Mouse (Mus musculus) frontal cortex, postnatal 10 days (tissue): ENCODE measurements around the gene Apba3.

Experiments
- DNase-seq, 2 experiments: peaks; one replicate each; pipeline ENCODE4 v3.0.0; 2022; ENCODE audit warnings: low spot score in 2 of 2, mixed read lengths in 1 of 2

The Apba3 gene

DNA sequence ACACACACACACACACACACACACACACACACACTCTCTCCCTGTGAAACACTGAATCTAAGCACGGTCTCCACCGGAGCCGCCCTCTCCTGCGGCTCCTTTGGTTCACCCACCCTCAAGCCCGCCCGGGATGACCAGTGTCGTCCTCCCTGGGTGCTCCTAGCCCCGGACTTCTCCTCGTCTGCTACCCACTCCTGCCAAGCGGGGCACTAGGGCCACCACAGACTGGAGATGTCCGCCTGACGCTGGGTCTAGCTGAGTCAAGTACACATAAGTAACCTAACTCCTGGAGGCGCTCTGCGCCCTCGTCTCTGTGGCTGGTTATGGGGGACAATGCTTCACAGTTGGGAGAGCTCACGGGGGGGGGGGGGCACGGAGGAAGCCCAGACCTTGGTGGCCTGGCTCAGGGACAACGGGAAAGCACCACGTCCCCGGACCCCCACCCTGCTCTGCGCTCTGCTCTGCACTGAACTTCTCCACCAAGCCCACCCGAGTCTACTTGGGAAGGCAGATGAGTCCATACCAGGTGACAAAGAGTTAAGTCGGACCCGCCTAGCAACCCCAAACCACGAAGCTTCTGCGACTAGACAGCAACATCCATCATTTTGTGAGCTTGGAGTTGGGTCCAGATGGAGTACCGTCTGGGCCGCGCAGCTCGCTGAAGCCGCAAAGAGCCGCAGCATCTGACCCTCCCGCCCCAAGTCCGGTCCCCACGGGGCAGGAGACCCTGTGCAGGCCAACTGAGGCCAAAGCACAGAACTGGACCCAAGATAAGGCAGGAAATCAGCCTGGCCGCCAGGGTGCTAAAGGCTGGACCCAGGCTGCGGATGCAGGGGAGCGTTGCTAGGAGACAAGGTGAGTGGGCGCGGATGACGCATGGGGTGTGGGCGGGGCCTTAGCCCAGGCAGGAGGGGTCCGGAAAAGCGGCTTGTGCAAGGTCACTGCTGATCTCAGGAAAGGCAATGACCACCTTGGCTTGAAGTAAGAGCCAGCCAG is 14.0 kb upstream of the Apba3 start, which contains the start of gene Matk:
TSS of gene Matk (plus strand) at position 512 of the 996 bp plus-strand sequence.
- peak; percentile 82 to 85 for DNase-seq

DNA sequence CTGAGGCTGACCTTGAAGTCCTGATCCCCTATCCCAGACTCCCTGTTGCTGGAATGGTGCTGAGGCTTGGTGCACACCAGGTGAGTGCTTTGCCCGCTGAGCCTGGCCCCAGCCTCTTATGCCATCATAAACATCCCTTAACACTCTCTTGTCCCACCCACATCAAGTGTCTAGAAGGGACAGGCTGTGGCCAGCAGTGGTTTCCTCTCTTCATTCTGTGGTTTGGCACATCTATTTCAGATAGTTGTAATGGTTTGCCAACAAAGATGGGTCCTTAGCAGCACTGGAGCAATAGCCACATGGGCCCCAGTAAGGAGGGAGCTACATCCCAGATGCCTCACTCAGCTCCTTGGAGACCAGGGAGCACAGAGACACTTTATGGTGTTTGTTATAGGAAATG is 11.9 kb upstream of the Apba3 start:
- no peak for DNase-seq

DNA sequence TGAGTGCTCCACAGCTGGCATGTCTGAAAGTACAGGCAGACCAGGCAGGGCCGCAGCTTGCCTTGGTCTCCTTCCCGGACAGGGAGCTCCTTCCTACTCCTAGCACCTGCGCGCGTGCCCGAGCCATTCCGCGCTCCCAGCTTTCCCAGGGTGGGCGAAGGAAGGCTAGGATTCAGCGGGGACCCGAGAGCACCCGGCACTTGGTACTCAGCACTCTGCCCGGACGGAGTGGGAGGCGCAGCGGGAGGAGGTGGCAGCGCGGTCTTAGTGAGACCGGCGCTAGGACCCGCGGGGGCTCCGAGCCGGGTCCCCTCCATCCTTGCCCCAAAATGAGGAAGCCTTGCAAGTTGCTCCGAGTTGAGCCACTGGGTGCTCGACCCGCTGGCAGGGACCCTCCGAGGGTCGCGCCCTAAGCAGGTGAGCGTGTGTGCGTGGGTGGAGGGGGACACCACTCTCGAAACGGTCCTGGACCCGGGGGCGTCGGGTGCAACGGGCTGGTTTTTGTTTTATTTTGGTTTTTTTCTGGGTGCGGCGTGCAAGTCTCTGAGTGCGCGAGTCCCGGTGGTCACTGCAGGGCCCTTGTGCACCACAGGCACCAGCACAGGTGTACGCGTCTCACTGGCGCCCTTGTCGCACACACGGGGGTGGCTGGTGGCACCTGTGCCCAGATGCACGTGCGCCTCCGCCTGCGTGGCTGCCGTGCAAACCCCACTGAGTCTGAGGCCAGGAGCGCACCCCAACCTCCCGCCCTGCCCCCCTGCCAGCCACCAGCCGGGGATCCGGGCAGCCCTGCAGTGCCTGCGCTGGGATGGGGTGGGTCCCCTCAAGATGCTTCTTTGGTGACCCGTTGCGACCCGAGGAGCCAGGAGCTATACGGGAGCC is 9.4 kb upstream of the Apba3 start:
- DNase-seq: peak in 1 of 2 experiments; percentile 50

DNA sequence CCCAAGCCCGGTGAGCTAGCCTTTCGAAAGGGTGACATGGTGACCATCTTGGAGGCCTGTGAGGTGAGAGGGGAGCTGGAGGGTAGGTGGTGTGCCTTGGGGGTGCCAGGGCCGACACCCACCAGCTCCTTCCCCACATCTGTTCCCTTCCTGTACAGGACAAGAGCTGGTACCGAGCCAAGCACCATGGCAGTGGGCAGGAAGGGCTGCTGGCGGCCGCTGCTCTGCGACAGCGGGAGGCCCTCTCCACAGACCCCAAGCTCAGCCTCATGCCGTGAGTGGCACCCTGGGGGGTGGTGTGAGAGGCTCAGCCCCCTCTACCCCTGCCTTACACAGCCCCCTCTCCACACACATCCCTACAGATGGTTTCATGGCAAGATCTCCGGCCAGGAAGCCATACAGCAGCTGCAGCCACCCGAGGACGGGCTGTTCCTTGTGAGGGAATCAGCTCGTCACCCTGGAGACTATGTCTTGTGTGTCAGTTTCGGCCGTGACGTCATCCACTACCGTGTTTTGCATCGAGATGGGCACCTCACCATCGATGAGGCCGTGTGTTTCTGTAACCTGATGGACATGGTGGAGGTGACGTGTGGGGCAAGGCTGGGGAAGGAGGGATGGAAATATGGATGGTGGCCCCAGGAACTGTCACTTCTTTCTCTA is 7.4 kb upstream of the Apba3 start:
- DNase-seq: no peak

DNA sequence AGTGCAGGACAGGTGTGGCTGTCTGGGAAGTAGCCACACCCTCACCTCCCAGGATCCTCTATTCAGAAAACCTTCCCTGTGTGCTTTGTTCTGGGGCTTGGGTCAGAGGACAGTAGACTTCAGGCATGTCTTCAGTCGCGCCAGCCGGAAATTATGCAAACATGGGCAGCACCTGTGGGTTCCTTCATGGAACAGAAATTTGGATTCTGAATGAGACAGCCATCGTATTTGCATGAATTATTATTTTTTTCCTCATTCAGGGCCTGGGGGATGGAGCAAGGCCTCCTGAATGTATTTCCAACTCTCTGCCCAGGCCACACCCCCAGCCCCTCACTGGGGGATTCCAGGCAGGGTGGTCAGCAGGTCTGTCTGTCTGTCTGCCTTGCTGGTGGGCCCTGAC is 5.7 kb upstream of the Apba3 start:
- no peak for DNase-seq

DNA sequence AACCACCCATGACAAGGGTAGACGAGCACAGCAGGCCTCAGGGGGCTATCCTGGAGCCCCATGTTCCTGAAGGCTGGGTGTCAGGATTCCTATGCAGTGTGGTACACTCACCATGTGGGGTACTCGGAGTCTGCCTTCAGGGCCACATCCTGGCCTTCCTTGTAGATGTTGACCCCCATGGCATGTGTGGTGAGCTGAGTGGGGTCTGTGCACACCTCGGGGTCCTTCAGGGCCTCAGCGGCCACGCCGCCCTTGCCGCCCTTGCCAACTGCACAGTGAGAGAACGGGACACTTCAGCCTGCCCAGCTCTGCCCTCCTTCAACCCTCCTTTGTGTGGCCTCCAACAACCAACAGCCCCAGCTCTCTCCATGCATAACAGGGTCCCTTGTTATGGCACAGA is 1.2 kb upstream of the Apba3 start:
- DNase-seq: no peak

DNA sequence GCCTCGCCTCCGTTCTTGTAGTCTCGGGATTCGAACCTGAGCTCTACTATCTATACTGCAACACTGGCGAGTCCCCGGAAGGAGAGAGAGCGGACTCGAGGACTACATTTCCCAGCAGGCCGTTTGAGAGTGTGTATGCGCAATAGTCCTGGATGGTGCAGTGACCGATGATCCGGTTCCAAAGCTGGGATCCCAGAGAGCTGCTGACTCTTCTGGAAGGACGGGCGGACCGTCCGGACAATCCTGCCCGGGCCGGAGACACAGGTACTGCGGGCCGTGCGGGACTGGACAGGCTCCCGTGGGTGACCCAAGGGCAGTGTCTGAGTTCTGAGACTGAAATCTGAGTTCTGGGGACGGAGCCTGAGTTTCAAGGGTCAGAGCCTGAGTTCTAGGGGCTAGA is 1.3 kb downstream of the Apba3 start:
- peak in 1 of 2 experiments; percentile 80 for DNase-seq

DNA sequence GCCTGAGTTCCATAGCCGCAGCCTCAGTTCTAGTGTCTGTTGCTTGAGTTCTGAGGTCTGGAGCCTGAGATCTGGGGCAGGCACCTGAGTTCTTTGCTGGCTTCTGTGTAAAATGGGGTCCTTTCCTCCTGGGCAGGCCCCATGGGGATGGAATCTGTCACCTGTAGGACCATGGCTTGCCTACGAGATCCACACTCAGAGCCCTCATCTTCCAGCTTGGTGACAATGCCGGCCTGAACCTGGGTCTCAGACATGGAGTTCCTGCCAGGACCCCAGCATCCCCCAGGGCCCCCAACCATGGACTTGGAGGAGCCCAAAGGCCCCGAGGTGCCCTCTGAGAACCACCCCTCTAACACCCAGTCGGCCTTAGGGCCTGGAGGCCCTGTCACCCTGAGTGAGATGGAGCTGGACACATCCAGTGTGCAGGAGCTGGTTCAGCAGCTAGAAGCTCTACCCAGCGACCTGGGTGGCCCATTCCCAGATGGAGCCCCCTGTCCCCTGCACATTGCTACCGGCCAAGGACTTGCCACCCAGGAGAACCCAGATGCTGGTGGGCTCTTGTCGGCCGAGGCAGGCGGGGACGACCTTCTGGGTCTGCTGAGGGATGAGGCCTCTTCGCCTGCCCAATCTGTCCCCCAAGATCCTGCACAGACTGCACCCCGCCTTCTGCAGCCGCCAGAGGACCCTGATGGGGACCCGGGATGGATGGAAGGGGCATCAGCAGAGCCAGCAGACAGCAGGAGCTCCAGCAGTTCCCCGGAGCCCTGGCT is 2.1 kb downstream of the Apba3 start:
- no peak for DNase-seq

DNA sequence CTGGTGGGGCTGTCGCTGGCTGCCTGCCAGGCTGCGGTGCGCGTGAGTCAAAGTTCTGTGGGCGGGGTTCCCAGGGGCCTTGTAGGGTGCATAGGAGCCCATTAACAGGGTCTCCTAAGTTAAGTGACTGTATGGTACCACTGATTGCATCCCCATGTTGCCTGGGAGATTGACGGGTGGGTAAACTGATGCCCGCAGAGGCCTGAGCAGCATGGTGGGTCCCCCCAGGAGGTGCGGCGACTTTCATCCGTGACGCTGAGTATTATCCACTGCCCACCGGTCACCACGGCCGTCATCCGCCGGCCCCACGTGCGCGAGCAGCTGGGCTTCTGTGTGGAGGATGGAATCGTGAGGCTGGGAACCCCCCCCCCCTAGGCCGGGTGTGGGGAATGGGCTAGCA is 5.6 kb downstream of the Apba3 start:
- DNase-seq: no peak

DNA sequence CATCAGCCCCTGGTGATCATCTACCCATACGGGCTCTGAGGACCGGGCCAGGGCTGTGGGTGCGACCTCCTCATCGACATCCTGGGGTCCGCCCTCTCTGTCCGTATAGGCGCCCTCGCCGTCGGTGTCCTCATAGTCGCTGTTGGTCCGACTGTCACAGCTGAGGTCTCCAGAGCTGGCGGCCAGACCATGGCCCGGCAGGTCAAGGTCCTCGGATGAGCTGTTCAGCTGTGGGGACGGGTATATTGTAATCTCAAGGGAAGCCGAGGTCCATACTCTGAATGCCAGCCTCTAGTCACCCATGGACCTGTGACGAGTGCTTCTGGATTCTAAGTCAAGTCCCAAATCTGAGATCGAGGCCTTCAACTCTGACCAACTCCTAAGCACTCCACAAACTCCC is 7.1 kb downstream of the Apba3 start:
- no peak for DNase-seq

DNA sequence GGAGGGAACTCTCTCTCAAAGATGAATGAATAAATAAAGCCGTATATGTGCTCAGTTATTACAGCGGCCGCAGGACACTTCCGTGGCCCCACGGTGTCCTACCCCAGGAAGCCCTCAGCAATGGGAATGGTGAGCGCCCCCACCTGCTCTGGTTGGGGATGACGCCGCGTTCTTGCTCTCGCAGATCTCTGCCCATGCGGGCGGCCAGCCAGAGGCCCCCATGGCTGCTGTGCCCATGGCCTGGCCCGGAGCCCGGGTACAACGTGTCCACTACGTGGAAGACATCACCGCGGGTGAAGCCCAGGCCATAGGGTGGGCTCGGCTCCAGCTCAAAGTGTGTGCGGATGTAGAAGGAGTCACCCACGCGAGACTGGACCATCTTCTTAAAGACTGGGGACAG is 10.9 kb downstream of the Apba3 start:
- no peak for DNase-seq

DNA sequence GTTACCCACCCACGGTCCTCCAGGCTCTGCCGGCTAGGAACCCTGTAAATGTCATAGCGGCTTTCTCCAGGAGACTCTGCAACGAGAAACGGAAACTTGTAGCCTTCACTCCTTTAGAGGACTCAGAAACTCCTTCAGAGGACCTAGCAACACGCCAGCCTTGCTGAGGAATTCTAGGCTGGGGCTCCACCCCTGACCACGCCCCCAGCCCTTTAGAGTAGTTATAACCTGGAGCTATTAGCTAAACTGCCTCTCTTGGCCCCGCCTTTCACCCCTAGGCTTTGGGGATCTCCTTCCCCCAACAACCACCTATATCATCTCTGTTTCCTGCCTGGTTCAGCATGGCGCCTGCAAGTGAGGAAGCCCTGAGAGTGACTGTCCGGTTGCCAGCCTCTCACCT is 12.7 kb downstream of the Apba3 start:
- no peak for DNase-seq

DNA sequence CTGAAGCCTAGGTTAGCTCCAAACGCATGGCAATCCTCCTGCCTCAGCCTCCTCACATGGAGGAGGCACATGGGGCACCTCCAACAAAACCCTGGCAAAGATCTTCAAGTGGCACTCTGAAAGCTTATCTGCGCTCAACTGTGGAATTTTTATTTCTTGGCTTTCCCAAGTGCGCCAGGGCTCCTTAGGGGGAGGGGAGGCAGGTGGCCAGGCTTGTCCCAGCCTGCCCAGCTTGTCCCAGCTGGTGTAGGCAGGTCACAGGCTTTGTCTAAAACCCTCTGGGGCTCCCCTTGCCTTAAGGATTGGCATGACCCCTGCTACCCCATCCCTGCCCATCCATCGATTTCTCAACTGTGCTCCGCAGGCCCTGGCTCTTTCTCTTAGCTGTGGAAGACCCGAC is 17.4 kb downstream of the Apba3 start:
- no peak for DNase-seq

DNA sequence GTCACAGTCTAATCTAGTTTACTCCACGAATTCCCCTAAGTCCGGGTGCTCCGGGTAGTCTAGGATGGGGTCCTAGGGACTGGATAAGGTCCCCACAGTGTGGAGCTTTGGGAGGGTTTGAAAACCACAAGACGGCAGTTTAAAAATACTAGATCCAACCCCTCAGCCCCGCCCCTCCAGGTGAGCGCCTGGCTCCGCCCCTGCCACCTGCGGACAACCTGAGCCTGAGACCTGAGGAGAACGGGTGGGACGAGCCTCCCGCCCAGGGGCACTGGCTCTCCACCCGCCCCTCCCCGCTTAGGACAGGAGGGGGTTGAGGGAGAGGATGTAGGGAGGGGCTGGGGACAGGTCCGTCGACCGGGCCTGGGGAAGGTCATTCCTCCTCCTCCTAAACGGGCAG is 18.0 kb downstream of the Apba3 start:
- DNase-seq: no peak

DNA sequence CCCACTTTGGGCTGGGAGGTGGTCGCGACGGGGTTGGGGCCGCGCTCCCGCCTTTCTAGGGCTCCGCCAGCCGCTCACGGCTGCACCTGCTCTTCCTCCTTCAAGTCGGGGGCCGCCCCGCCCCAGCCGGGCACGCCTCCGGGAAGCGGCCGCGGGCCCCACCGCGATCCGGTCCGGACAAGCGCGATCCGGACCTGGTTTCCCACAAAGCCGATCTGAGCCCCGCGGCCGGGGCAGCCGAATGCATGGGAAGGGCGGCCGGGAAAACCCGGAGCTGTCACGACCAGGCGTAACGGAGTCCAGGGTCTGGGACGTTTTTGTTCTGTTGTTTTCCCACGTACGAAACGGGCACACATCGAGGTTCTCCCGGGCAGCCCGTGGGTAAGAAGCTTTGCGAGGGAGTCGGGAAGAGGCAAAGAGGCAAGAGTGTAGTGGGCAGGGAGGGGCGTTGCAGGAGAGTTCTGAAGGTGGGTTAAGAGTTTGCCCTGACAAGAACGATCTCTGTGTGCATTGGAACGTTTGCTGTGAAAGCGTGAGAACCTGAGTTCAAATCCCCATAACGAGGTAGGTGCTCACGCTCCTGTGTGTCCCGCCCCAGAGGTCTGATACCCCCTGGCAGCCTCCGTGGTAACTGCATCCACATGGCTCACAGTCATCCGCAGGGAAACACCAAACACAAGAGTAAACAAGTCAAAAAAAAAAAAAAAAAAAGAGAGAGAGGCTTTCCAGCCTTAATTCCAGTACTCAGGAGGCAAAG is 19.1 kb downstream of the Apba3 start:
- peak in 1 of 2 experiments; percentile 83 for DNase-seq

DNA sequence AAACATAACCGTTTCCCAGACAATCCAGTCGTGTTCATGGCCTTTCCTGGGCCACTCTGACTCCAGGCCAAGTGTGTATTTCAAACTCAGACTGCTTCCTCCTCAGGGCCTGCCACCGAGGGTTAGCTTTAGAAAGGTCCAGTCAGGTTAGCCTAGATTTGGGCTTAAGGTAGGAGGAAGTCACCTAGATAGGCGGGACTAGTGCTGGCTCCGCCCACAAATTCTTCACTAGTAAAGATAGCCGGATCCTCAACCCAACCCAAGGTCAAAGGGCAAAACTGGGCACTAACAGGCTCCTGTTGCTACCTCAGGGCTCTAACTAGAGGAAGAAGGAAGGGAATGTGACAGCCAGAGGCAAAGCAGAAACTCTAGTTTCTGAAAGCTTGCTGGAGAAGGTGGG is 19.8 kb downstream of the Apba3 start:
- no peak for DNase-seq

DNA sequence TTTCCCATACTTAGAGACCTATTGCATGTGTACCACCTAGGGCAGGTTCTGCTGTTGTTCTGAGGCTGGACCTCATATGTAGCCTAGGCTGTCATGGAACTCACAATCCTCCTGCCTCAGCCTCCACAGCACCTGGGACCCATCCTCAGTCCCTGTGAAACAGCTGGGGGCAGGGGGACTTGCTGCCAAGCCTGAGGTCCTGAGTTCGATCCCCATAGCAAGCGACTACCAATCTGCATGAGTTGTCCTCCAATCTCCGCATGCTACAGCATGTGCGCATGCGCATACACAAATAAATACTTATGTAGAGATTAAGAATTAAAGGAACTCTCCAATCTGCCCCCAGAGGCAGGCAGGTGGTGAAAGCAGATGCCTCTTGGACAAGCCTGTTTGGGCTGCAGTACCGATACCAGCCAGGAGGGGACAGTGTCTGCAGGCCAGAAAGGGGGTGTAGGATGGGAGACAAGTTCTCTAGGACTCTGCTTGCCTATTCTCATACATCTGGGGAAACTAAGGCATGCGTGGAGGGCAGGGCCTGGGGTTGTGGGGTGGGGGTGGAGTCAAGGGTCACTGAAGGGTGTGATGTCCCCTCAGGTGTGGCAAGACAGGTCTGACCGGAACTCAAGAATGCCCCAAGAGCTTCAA is 20.9 kb downstream of the Apba3 start:
- peak in 1 of 2 experiments; percentile 21 for DNase-seq

DNA sequence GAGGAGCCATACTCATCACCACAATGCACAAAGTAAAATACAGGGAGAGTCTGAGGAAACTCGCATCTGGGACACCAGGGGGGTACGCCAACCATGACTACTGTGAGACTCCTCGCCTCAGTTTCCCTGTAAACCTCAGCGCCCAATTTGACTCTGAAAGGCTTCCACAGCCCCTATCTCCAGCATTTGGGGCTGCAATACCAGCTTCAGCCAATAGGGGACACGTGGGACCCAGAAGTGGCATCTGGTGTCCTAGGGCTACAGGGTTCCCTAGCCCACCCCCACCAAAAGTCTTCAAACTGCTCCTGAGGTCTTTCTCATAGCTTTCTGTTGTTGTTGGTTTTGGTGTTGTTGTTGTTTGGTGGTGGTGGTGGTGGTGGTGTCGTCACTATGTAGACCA is 21.8 kb downstream of the Apba3 start:
- DNase-seq: peak in 1 of 2 experiments; percentile 15

DNA sequence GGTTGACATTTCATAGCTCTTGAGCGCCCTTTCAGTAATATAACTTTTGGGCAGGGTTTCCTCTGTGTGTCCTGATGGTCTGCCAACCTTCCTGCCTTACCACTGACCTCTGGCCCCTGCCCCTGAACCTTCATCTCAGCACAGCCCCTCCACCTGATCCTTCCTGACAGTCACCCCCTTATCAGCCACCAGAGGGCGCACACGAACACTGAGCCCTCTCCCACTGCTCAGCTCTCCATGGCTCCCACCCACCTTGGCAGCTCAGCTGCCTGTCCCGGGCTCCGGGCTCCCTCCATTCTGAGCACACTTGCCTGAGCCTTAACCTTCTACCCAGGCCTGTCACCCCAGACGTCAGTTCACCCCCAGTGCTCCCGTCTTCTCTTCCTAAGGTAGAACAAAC is 22.5 kb downstream of the Apba3 start:
- DNase-seq: peak in 1 of 2 experiments; percentile 64

DNA sequence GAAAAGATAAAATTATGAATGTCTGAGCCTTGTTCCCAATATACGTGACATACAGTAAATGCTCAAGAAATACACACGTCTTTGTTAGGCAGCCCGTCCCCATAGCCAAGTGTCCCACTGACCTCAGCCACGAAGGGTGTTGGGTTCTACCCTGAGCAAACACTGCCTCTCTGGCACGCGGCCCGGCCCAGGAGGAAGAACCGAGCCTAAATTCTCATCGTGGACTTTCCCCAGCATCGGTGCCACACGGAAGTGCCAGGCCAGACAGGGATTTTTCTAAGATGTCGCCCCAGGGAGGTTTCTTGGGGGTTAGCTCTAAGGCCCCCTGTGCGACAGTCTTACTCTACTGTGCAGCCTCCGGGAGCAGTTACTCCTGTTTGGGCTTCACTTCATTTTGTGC is 23.1 kb downstream of the Apba3 start:
- DNase-seq: no peak
